Mouse (Mus musculus): Measurements from ENCODE around the gene Syne3.

GRCm38 (mm10) chr12:104940466-104940865 lies 69.1 kb downstream of the Syne3 start:
- TF ChIP-seq POLR2A (IDR thresholded peaks at IDR 0.05; ENCODE audit: insufficient read length, low read depth) = no peak
- no peak for TF ChIP-seq USF1 (IDR thresholded peaks at IDR 0.05; ENCODE audit: low read depth)
- TF ChIP-seq CEBPB (IDR thresholded peaks at IDR 0.05; ENCODE audit: insufficient read depth, poor library complexity, severe bottlenecking) = no peak
